Mouse (Mus musculus) B cell, adult 2 months (primary cell): ENCODE measurements around the gene Grxcr1.
A peak's percentile ranks its signal among the peaks of the same experiment; 100 is the strongest.

Experiments used
- DNase-seq, 2 experiments: peaks; one replicate each; pipeline ENCODE4 v3.0.0; 2022

The Grxcr1 gene

GRCm38 (mm10) chr5:68093085-68093484 is 61.5 kb downstream of the Grxcr1 start:
- DNase-seq: no peak

GRCm38 (mm10) chr5:68097665-68098624 is 66.3 kb downstream of the Grxcr1 start:
- DNase-seq: no peak

GRCm38 (mm10) chr5:68112430-68113036 is 80.9 kb downstream of the Grxcr1 start:
- no peak for DNase-seq

GRCm38 (mm10) chr5:68120880-68121279 is 89.2 kb downstream of the Grxcr1 start:
- DNase-seq: no peak

GRCm38 (mm10) chr5:68122883-68123282 is 91.2 kb downstream of the Grxcr1 start:
- no peak for DNase-seq

GRCm38 (mm10) chr5:68125478-68125877 is 93.8 kb downstream of the Grxcr1 start:
- DNase-seq: no peak

- DNase-seq: peak; percentile 3 to 4
Measured at GRCm38 (mm10) chr5:68128421-68128820, 96.8 kb downstream of the Grxcr1 start.

- no peak for DNase-seq
Measured at GRCm38 (mm10) chr5:68128821-68129608, 97.4 kb downstream of the Grxcr1 start.

- no peak for DNase-seq
Measured at GRCm38 (mm10) chr5:68146818-68147217, 115.2 kb downstream of the Grxcr1 start.

GRCm38 (mm10) chr5:68149946-68150345 is 118.3 kb downstream of the Grxcr1 start:
- DNase-seq: no peak

GRCm38 (mm10) chr5:68150347-68151043 is 118.9 kb downstream of the Grxcr1 start:
- no peak for DNase-seq

GRCm38 (mm10) chr5:68162503-68162902 is 130.9 kb downstream of the Grxcr1 start:
- no peak for DNase-seq

GRCm38 (mm10) chr5:68165954-68166353 is 134.3 kb downstream of the Grxcr1 start:
- DNase-seq: no peak
